Mouse (Mus musculus): ENCODE data around the gene Kif5c. TPM values are rescaled to one million over a fixed set of nuclear protein-coding genes. Genes with fewer than 3 reads are reported as not detected.

The Kif5c gene
- total RNA-seq (2018; cell fraction: chromatin; rRNA removed), result 100 to 1,000 TPM in 4 of 26 experiments, 10 to 100 TPM in 21, 1 to 10 TPM in 1; 8.5 to 139 (median 52.8) TPM
- 10 to 100 TPM in 22 of 26 experiments, 1 to 10 TPM in 4; 5.4 to 46.7 (median 21.6) TPM for total RNA-seq (2018; cell fraction: cytosol; rRNA removed)
- total RNA-seq (2018; cell fraction: nucleus; rRNA removed), result 10 to 100 TPM; 14.5 to 93.8 (median 45.2) TPM
- 6.4 to 21.0 TPM (median 7.1 TPM) in 3 replicates for polyA plus RNA-seq (2018)

- WGBS (ENCODE audit: missing documents), result 7% methylated on average over 53 of the region's 54 CpGs
- Histone ChIP-seq H3K27ac (no peak within 1 kb of the TSS), H3K79me2 (ENCODE audit: inconsistent target) (no peaks in the 10 kb centered on the region), H3K4me3 (ENCODE audit: inconsistent target) (no peak within 1 kb of the TSS), H3K36me3 (ENCODE audit: inconsistent target) (no peaks in the 10 kb centered on the region)
Observed at GRCm38 (mm10) chr2:49618829-49619718, at the start of gene Kif5c. TSS of gene Kif5c (plus strand) at chr2:49619298.

GRCm38 (mm10) chr2:49569862-49570777 lies 49.0 kb upstream of the Kif5c start:
- Histone ChIP-seq H3K79me2 (ENCODE audit: inconsistent target) (no peaks in the 10 kb centered on the region), H3K4me3 (ENCODE audit: inconsistent target) (no peak overlapping the region)
- 70% methylated on average over 16 of the region's 16 CpGs for WGBS (ENCODE audit: missing documents)

GRCm38 (mm10) chr2:49570778-49571101 lies 48.4 kb upstream of the Kif5c start:
- Histone ChIP-seq H3K79me2 (ENCODE audit: inconsistent target) (no peaks in the 10 kb centered on the region), H3K4me3 (ENCODE audit: inconsistent target) (no peak overlapping the region), H3K36me3 (ENCODE audit: inconsistent target) (no peaks in the 10 kb centered on the region), H3K27ac (no peak overlapping the region)
- WGBS (ENCODE audit: missing documents), result 46% methylated on average over 6 of the region's 6 CpGs

More at GRCm38 (mm10) chr2:49569862-49570777, 49.0 kb upstream of the Kif5c start:
- Histone ChIP-seq H3K27ac (no peak overlapping the region), H3K36me3 (ENCODE audit: inconsistent target) (no peaks in the 10 kb centered on the region)

GRCm38 (mm10) chr2:49571159-49571920 lies 47.8 kb upstream of the Kif5c start:
- 76% methylated on average over 11 of the region's 11 CpGs for WGBS (ENCODE audit: missing documents)
- Histone ChIP-seq H3K36me3 (ENCODE audit: inconsistent target) (no peaks in the 10 kb centered on the region), H3K4me3 (ENCODE audit: inconsistent target) (no peak overlapping the region), H3K27ac (no peak overlapping the region), H3K79me2 (ENCODE audit: inconsistent target) (no peaks in the 10 kb centered on the region)

- 89% methylated on average over 12 of the region's 12 CpGs for WGBS (ENCODE audit: missing documents)
- Histone ChIP-seq H3K79me2 (ENCODE audit: inconsistent target) (no peaks in the 10 kb centered on the region), H3K4me3 (ENCODE audit: inconsistent target) (no peak overlapping the region), H3K27ac (no peak overlapping the region), H3K36me3 (ENCODE audit: inconsistent target) (no peaks in the 10 kb centered on the region)
Observed at GRCm38 (mm10) chr2:49572111-49572642, 46.9 kb upstream of the Kif5c start.

GRCm38 (mm10) chr2:49572684-49573083 lies 46.4 kb upstream of the Kif5c start:
- Histone ChIP-seq H3K36me3 (ENCODE audit: inconsistent target) (no peaks in the 10 kb centered on the region), H3K79me2 (ENCODE audit: inconsistent target) (no peaks in the 10 kb centered on the region), H3K4me3 (ENCODE audit: inconsistent target) (no peak overlapping the region), H3K27ac (no peak overlapping the region)
- WGBS (ENCODE audit: missing documents), result 96% methylated on average over 9 of the region's 9 CpGs

GRCm38 (mm10) chr2:49573282-49573681 lies 45.8 kb upstream of the Kif5c start:
- Histone ChIP-seq H3K79me2 (ENCODE audit: inconsistent target) (no peaks in the 10 kb centered on the region), H3K4me3 (ENCODE audit: inconsistent target) (no peak overlapping the region), H3K36me3 (ENCODE audit: inconsistent target) (no peaks in the 10 kb centered on the region), H3K27ac (no peak overlapping the region)
- WGBS (ENCODE audit: missing documents), result 98% methylated on average over 3 of the region's 3 CpGs

- Histone ChIP-seq H3K27ac (no peak overlapping the region), H3K36me3 (ENCODE audit: inconsistent target) (no peaks in the 10 kb centered on the region), H3K79me2 (ENCODE audit: inconsistent target) (no peaks in the 10 kb centered on the region), H3K4me3 (ENCODE audit: inconsistent target) (no peak overlapping the region)
- 97% methylated on average over 3 of the region's 3 CpGs for WGBS (ENCODE audit: missing documents)
Observed at GRCm38 (mm10) chr2:49580585-49580984, 38.5 kb upstream of the Kif5c start.

GRCm38 (mm10) chr2:49582546-49582945 lies 36.6 kb upstream of the Kif5c start:
- Histone ChIP-seq H3K27ac (no peak overlapping the region), H3K79me2 (ENCODE audit: inconsistent target) (no peaks in the 10 kb centered on the region), H3K4me3 (ENCODE audit: inconsistent target) (no peak overlapping the region), H3K36me3 (ENCODE audit: inconsistent target) (no peaks in the 10 kb centered on the region)
- WGBS (ENCODE audit: missing documents), result 92% methylated on average over 5 of the region's 5 CpGs

- Histone ChIP-seq H3K4me3 (ENCODE audit: inconsistent target) (no peak overlapping the region), H3K27ac (no peak overlapping the region), H3K36me3 (ENCODE audit: inconsistent target) (no peaks in the 10 kb centered on the region), H3K79me2 (ENCODE audit: inconsistent target) (no peaks in the 10 kb centered on the region)
- 97% methylated on average over 2 of the region's 2 CpGs for WGBS (ENCODE audit: missing documents)
Observed at GRCm38 (mm10) chr2:49583311-49583710, 35.8 kb upstream of the Kif5c start.

- Histone ChIP-seq H3K4me3 (ENCODE audit: inconsistent target) (no peak overlapping the region), H3K36me3 (ENCODE audit: inconsistent target) (no peaks in the 10 kb centered on the region), H3K27ac (no peak overlapping the region), H3K79me2 (ENCODE audit: inconsistent target) (no peaks in the 10 kb centered on the region)
- 83% methylated on average over 5 of the region's 5 CpGs for WGBS (ENCODE audit: missing documents)
Observed at GRCm38 (mm10) chr2:49590450-49590849, 28.6 kb upstream of the Kif5c start.

- no peak overlapping the region for H3K4me3 ChIP-seq (ENCODE audit: inconsistent target)
- H3K36me3 ChIP-seq (ENCODE audit: inconsistent target), result no peaks in the 10 kb centered on the region
- H3K79me2 ChIP-seq (ENCODE audit: inconsistent target), result no peaks in the 10 kb centered on the region
Observed at GRCm38 (mm10) chr2:49592926-49593325, 26.2 kb upstream of the Kif5c start.

GRCm38 (mm10) chr2:49594886-49595285 lies 24.2 kb upstream of the Kif5c start:
- Histone ChIP-seq H3K79me2 (ENCODE audit: inconsistent target) (no peaks in the 10 kb centered on the region), H3K36me3 (ENCODE audit: inconsistent target) (no peaks in the 10 kb centered on the region), H3K27ac (no peak overlapping the region), H3K4me3 (ENCODE audit: inconsistent target) (no peak overlapping the region)
- 94% methylated on average over 7 of the region's 7 CpGs for WGBS (ENCODE audit: missing documents)

More at GRCm38 (mm10) chr2:49592926-49593325, 26.2 kb upstream of the Kif5c start:
- H3K27ac ChIP-seq, result no peak overlapping the region

GRCm38 (mm10) chr2:49596318-49596717 lies 22.8 kb upstream of the Kif5c start:
- Histone ChIP-seq H3K4me3 (ENCODE audit: inconsistent target) (no peak overlapping the region), H3K36me3 (ENCODE audit: inconsistent target) (no peaks in the 10 kb centered on the region), H3K79me2 (ENCODE audit: inconsistent target) (no peaks in the 10 kb centered on the region), H3K27ac (no peak overlapping the region)
- 83% methylated on average over 3 of the region's 3 CpGs for WGBS (ENCODE audit: missing documents)
